Mouse (Mus musculus) macrophage (primary cell): ENCODE data around the gene Pcca. TPM values are rescaled to one million over a fixed set of nuclear protein-coding genes. Genes with fewer than 3 reads are reported as not detected.
A peak's percentile ranks its signal among the peaks of the same experiment; 100 is the strongest.

Source experiments
- H3K27ac ChIP-seq: fragments of 350-480 bp; formaldehyde crosslinking; 2 replicates; pipeline ENCODE4 v1.9.0; 2021
- H3K36me3 ChIP-seq: fragments of 350-480 bp; formaldehyde crosslinking; 2 replicates; pipeline ENCODE4 v1.9.0; 2021; ENCODE audit errors: inconsistent target
- H3K4me3 ChIP-seq: fragments of 350-480 bp; formaldehyde crosslinking; 2 replicates; pipeline ENCODE4 v1.9.0; 2021; ENCODE audit errors: inconsistent target
- H3K79me2 ChIP-seq: fragments of 350-480 bp; formaldehyde crosslinking; 2 replicates; pipeline ENCODE4 v1.9.0; 2021; ENCODE audit errors: inconsistent target
- WGBS: methylation state at CpG from one replicate; pipeline ENCODE4 v1.1.7; 2026; ENCODE audit warnings: inconsistent platforms; ENCODE audit not compliant: missing documents; 5-methylcytosine and 5-hydroxymethylcytosine counted together
- polyA plus RNA-seq: library from polyadenylated mRNA; stranded (reverse); fragments of 250-400 nt; gene quantifications from 3 replicates; pipeline ENCODE4 v1.2.4, GENCODE M21; 2018; ENCODE audit warnings: inconsistent platforms
- total RNA-seq, 78 experiments: library from RNA; depleted of rRNA; stranded (reverse); fragments of 250-400 nt; gene quantifications; 1 replicate in 9 of 78; 2 replicates in 24 of 78; 3 replicates in 43 of 78; 4 replicates in 2 of 78; pipeline ENCODE4 v1.2.4; 2018; ENCODE audit warnings: inconsistent platforms in 56 of 78

Gene Pcca
- 100 to 1,000 TPM in 5 of 26 experiments, 10 to 100 TPM in 21; 24.2 to 110 (median 89.6) TPM for total RNA-seq (2018; cell fraction: chromatin; rRNA removed)
- total RNA-seq (2018; cell fraction: cytosol; rRNA removed), result 10 to 100 TPM; 12.3 to 23.8 (median 17.0) TPM
- total RNA-seq (2018; cell fraction: nucleus; rRNA removed), result 10 to 100 TPM; 17.0 to 63.8 (median 39.4) TPM
- polyA plus RNA-seq, result 16.1 to 29.6 TPM (median 24.6 TPM) in 3 replicates

- H3K79me2 ChIP-seq, result peaks cover 7% of the 10 kb centered on the region; the same call in 1 of the 2 replicates
- no peaks in the 10 kb centered on the region for H3K36me3 ChIP-seq
- 2% methylated on average over 54 of the region's 54 CpGs for WGBS
- H3K27ac ChIP-seq, result peak within 1 kb of the TSS; percentile 27
- peak within 1 kb of the TSS; percentile 64 for H3K4me3 ChIP-seq
Measured at GRCm38 (mm10) chr14:122534017-122534924, at the start of gene Pcca. Pcca (plus strand) TSS chr14:122534324.

DNA sequence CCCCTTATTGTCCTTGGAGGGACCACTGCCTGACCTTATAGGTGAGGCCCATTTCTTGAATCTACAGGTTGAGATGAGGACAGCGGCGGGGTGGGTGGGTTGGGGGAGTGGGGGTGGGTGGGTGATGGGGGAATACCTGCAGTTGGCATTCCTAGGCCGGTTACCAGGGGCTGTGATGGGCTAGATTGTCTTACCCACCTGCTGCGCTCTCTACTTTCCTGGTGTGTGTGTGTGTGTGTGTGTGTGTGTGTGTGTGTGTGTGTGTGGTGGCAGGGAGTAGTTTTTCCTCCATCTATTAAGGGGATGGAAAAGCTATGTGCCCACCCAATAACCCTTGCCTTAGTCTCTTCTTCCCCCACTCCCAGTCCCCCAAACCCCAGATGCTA is 49.7 kb upstream of the Pcca start:
- no peaks in the 10 kb centered on the region for H3K79me2 ChIP-seq
- WGBS, result 11% methylated on average over 4 of the region's 4 CpGs
- no peaks in the 10 kb centered on the region for H3K36me3 ChIP-seq
- H3K4me3 ChIP-seq, result no peak overlapping the region
- H3K27ac ChIP-seq, result no peak overlapping the region

GRCm38 (mm10) chr14:122484844-122485551 is 49.1 kb upstream of the Pcca start:
- Histone ChIP-seq H3K36me3 (no peaks in the 10 kb centered on the region), H3K4me3 (no peak overlapping the region)
- 5% methylated on average over 24 of the region's 24 CpGs for WGBS

GRCm38 (mm10) chr14:122485635-122486181 is 48.4 kb upstream of the Pcca start:
- no peaks in the 10 kb centered on the region for H3K36me3 ChIP-seq
- H3K79me2 ChIP-seq, result no peaks in the 10 kb centered on the region
- WGBS, result 10% methylated on average over 12 of the region's 12 CpGs
- H3K27ac ChIP-seq, result no peak overlapping the region
- no peak overlapping the region for H3K4me3 ChIP-seq

More at GRCm38 (mm10) chr14:122484844-122485551, 49.1 kb upstream of the Pcca start:
- Histone ChIP-seq H3K79me2 (no peaks in the 10 kb centered on the region), H3K27ac (no peak overlapping the region)

DNA sequence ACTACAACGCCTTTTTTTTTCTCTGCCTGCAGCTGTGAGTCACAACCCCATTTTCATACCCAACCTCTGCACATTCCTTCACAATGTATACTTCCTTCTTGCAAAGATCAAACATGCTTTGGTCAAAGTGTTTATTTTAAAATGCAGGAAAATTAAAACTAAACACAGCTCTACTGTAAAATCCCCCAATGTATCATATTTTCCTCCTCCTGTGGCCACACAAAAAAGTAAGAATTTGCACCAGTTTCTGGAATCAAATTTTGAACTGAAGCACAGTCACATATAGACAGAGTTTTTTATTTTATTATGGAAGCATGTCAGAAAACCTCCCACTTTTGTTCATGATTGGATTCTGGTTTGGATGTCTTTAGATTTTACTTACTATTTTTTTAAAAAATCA is 47.5 kb upstream of the Pcca start:
- no peaks in the 10 kb centered on the region for H3K36me3 ChIP-seq
- no peak overlapping the region for H3K4me3 ChIP-seq
- H3K27ac ChIP-seq, result no peak overlapping the region
- WGBS, result 0% methylated on average over 1 of the region's 1 CpGs
- H3K79me2 ChIP-seq, result no peaks in the 10 kb centered on the region

DNA sequence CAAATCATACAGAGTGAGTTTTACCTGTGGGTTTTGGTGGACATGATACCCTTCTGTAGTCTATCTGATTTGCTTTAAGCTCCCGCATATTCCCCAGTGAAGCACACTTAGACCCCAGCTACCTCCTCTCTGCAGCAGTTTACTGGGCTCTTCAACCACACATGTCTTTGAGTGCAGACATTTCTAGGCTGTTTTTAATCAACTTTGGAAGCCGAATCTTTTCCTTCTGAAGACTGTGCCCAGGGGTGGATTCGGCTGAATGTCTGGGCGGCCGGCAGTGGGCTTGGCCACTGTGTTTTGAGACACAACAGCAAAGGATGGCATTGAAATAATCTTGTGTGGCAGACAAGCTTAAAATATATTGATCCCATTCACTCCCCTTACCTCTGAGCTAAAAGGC is 46.8 kb upstream of the Pcca start:
- 14% methylated on average over 5 of the region's 5 CpGs for WGBS
- Histone ChIP-seq H3K36me3 (no peaks in the 10 kb centered on the region), H3K4me3 (no peak overlapping the region), H3K27ac (no peak overlapping the region), H3K79me2 (no peaks in the 10 kb centered on the region)

- no peak overlapping the region for H3K4me3 ChIP-seq
- WGBS, result 5% methylated on average over 5 of the region's 5 CpGs
- H3K79me2 ChIP-seq, result no peaks in the 10 kb centered on the region
- H3K27ac ChIP-seq, result no peak overlapping the region
- H3K36me3 ChIP-seq, result no peaks in the 10 kb centered on the region
Measured at GRCm38 (mm10) chr14:122489041-122489440, 45.1 kb upstream of the Pcca start.

DNA sequence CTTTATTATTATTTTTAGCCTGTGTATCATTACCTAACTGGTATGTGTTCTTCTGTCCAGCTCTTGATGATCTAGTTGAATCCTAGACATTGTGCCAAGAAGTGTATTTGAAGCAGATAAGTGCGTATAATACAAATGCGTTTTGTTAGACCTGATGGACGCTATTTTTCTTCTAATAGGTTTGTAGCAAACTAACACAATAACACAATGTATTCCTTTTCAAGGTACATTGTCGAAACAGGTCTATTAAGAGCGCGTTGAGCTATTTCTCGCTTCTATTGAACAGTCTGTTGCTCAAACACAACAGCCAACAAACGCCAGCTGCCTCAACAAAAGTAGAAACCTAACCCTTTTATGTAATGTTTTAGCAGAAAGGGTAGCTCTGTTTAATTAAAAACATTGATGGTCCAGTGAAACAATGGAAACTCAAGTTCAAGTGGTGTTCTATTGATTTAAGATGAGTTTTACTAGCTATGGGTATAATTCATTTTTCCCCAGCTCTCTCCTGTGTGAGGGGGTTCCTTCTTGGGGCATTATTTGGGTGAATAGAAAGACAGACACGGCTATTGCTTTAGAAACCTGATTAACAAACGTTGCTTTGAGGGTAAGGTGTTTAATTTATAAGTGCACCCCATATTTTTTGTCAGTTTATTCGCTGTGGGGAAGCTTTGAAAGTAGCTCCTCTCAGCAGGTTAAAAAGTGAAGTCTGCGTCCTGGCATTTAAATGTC is 44.3 kb upstream of the Pcca start:
- H3K4me3 ChIP-seq, result no peak overlapping the region
- no peaks in the 10 kb centered on the region for H3K36me3 ChIP-seq
- no peak overlapping the region for H3K27ac ChIP-seq
- no peaks in the 10 kb centered on the region for H3K79me2 ChIP-seq
- 13% methylated on average over 12 of the region's 12 CpGs for WGBS

- Histone ChIP-seq H3K36me3 (no peaks in the 10 kb centered on the region), H3K27ac (no peak within 1 kb of the TSS), H3K4me3 (no peak within 1 kb of the TSS), H3K79me2 (no peaks in the 10 kb centered on the region)
- 6% methylated on average over 45 of the region's 51 CpGs for WGBS
Measured at GRCm38 (mm10) chr14:122490441-122491328, 43.4 kb upstream of the Pcca start, which contains the start of gene Gm10837. Gm10837 (plus strand) TSS chr14:122490586.

DNA sequence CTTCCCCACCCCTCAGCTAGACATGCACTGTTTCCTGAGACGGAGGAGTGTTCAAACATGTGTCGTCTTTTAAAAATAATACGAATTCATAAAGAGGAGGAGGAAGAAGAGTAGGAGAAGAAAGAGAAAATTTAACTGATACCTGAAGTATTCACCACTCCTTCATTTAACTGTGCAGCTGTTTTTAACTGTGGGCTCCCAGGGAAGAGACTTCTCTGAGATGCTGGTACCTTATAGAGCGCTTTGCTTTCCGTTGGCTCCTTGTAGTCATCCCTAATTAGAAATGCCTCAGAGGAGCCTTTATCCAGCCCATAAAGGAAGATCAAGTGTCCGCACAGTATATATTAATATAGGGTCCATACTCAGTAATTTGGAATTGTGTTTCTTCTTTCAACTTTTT is 42.6 kb upstream of the Pcca start:
- 53% methylated on average over 6 of the region's 6 CpGs for WGBS
- H3K79me2 ChIP-seq, result no peaks in the 10 kb centered on the region

GRCm38 (mm10) chr14:122492015-122492414 is 42.1 kb upstream of the Pcca start:
- Histone ChIP-seq H3K27ac (no peak overlapping the region), H3K36me3 (no peaks in the 10 kb centered on the region), H3K4me3 (no peak overlapping the region), H3K79me2 (no peaks in the 10 kb centered on the region)
- WGBS, result 100% methylated on average over 1 of the region's 1 CpGs

More for the DNA sequence above, 42.6 kb upstream of the Pcca start:
- Histone ChIP-seq H3K27ac (no peak overlapping the region), H3K36me3 (no peaks in the 10 kb centered on the region), H3K4me3 (no peak overlapping the region)

- no peaks in the 10 kb centered on the region for H3K79me2 ChIP-seq
- no peak overlapping the region for H3K27ac ChIP-seq
- H3K36me3 ChIP-seq, result no peaks in the 10 kb centered on the region
- H3K4me3 ChIP-seq, result no peak overlapping the region
- WGBS, result 26% methylated on average over 2 of the region's 2 CpGs
Measured at GRCm38 (mm10) chr14:122509058-122509457, 25.1 kb upstream of the Pcca start.

- H3K79me2 ChIP-seq, result no peaks in the 10 kb centered on the region
- H3K27ac ChIP-seq, result no peak overlapping the region
- H3K4me3 ChIP-seq, result no peak overlapping the region
- no peaks in the 10 kb centered on the region for H3K36me3 ChIP-seq
- WGBS, result 89% methylated on average over 3 of the region's 3 CpGs
Measured at GRCm38 (mm10) chr14:122511519-122511918, 22.6 kb upstream of the Pcca start.
